Mouse (Mus musculus): ENCODE data around the gene Smu1. TPM values are rescaled to one million over a fixed set of nuclear protein-coding genes. Genes with fewer than 3 reads are reported as not detected.
A peak's percentile ranks its signal among the peaks of the same experiment; 100 is the strongest.

Gene Smu1
- polyA plus RNA-seq, 1 experiment from 2014 or later, result 46.9 TPM

- Histone ChIP-seq H3K27ac (peak within 1 kb of the TSS; percentile 91), H3K79me2 (ENCODE audit: inconsistent target) (peaks cover 43% of the 10 kb centered on the region), H3K4me3 (ENCODE audit: inconsistent target) (peak within 1 kb of the TSS; percentile 77), H3K36me3 (ENCODE audit: inconsistent target) (peaks cover 23% of the 10 kb centered on the region; the same call in 1 of the 2 replicates)
- WGBS (ENCODE audit: missing documents), result 2% methylated on average over 38 of the region's 54 CpGs
These were observed 35.6 kb downstream of the Smu1 start, which contains the start of gene Dnaja1 for GRCm38 (mm10) chr4:40722011-40722666. Gene Dnaja1 (plus strand): TSS chr4:40722150.

- H3K79me2 ChIP-seq (ENCODE audit: inconsistent target), result peaks cover 31% of the 10 kb centered on the region
- no peak overlapping the region; the same call in 1 of the 2 replicates for H3K4me3 ChIP-seq (ENCODE audit: inconsistent target)
- peak overlapping the region; percentile 91; the same call in 1 of the 2 replicates for H3K27ac ChIP-seq
- 36% methylated on average over 8 of the region's 8 CpGs for WGBS (ENCODE audit: missing documents)
- peaks cover 12% of the 10 kb centered on the region; the same call in 1 of the 2 replicates for H3K36me3 ChIP-seq (ENCODE audit: inconsistent target)
These were observed 36.8 kb downstream of the Smu1 start for GRCm38 (mm10) chr4:40720910-40721309.

DNA sequence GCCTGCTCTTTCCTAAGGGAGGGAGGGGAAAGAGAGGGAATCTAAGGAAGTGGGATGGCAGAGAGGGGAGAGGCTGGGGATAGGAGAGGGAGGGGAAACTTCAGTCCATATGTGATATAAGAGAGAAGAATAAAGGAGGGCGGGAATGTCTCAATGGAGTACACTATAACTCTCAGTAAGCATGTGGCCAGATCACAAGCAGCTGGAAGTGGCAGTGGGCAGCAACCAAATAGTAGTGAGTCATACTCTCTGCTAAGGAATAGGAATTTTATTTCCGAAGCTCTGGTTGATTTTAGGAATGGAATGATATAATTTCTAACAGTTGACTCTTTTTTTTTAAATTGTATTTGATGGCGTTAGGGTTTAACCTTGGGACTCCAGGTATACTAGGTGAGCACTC is 40.6 kb downstream of the Smu1 start:
- H3K36me3 ChIP-seq (ENCODE audit: inconsistent target), result no peaks in the 10 kb centered on the region
- WGBS (ENCODE audit: missing documents), result 100% methylated on average over 3 of the region's 3 CpGs
- no peak overlapping the region for H3K4me3 ChIP-seq (ENCODE audit: inconsistent target)
- H3K79me2 ChIP-seq (ENCODE audit: inconsistent target), result no peaks in the 10 kb centered on the region
- no peak overlapping the region for H3K27ac ChIP-seq

DNA sequence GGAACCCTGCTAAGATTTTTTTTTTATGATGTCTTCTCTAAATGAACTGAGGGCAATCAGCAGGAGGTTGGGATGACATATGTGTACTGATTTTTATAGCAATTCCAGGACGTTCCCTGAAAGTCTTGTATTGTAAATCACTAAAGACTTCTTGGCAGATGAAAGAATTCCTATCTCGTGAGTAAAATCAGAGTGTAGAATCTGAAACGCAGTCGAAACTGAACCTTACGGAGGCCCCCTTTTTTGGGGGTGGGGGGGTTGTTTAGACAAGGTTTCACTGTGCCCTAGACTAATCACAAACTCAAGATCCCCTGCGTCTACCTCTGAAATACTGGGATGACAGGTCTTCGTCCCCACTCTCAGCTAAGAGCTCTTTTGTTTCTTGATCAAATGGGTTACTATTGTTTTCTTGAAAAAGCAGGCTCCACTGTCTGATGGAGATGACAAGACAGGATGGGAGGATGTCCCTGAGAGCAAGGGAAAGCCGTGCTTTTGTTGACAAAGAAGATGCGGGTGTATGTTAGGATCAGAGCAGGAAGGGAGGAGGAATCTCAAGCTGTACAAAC is 53.9 kb downstream of the Smu1 start:
- H3K4me3 ChIP-seq (ENCODE audit: inconsistent target), result peak overlapping the region; percentile 75
- H3K27ac ChIP-seq, result peak overlapping the region; percentile 95
- WGBS (ENCODE audit: missing documents), result 49% methylated on average over 9 of the region's 9 CpGs
- H3K36me3 ChIP-seq (ENCODE audit: inconsistent target), result no peaks in the 10 kb centered on the region
- H3K79me2 ChIP-seq (ENCODE audit: inconsistent target), result peaks cover 27% of the 10 kb centered on the region

- H3K4me3 ChIP-seq (ENCODE audit: inconsistent target), result peak within 1 kb of the TSS; percentile 75
- H3K36me3 ChIP-seq (ENCODE audit: inconsistent target), result no peaks in the 10 kb centered on the region
- under 1% methylated on average over 42 of the region's 42 CpGs for WGBS (ENCODE audit: missing documents)
These were observed 54.7 kb downstream of the Smu1 start, which contains the start of gene Aptx for GRCm38 (mm10) chr4:40702797-40703709. Gene Aptx (minus strand): TSS chr4:40703194.

DNA sequence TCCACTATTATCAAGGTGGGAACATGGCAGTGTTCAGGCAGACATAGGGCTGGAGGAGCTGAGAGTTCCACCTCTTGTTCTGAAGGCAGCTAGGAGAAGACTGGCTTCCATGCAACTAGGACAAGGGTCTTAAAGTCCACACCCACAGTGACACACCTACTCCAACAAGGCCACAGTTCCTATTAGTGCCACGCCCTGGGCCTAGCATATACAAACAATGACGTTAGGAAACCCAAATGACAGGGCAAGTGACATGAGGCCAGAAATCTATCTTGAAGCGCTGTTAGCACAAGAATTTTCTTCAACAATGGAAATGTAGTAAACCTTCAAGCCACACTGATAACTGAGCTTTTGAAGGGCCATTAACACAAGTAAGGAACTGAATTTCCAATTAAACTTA is 55.9 kb downstream of the Smu1 start:
- peaks cover 27% of the 10 kb centered on the region for H3K79me2 ChIP-seq (ENCODE audit: inconsistent target)
- H3K4me3 ChIP-seq (ENCODE audit: inconsistent target), result peak overlapping the region; percentile 75
- WGBS (ENCODE audit: missing documents), result 92% methylated on average over 3 of the region's 3 CpGs
- H3K36me3 ChIP-seq (ENCODE audit: inconsistent target), result 0 out of 2 replicates have a peak, but pooled peaks cover 2% of the 10 kb centered on the region
- peak overlapping the region; percentile 95 for H3K27ac ChIP-seq

More at GRCm38 (mm10) chr4:40702797-40703709, 54.7 kb downstream of the Smu1 start, which contains the start of gene Aptx:
- Histone ChIP-seq H3K27ac (peak within 1 kb of the TSS; percentile 95), H3K79me2 (ENCODE audit: inconsistent target) (peaks cover 27% of the 10 kb centered on the region)

DNA sequence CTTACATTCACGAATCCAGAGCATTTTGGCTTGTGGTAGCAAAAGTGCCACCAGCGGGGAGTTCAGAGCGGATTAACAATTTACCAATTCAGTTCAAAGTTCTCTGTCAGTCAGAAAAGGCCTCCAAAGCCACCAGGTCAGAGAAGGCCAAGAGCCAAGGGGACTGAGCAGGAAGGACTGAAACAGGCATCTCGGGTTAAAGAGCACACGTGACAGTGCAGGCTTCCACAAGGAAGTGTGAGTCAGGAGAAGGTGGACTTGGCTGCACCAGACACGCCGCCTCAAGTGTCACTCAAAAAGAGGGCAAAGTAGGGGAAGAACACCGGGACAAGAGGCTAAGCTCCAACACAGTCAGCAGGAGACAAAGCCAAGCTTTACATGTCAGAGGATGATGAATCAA is 57.5 kb downstream of the Smu1 start:
- Histone ChIP-seq H3K27ac (peak overlapping the region; percentile 36), H3K79me2 (ENCODE audit: inconsistent target) (peaks cover 27% of the 10 kb centered on the region), H3K36me3 (ENCODE audit: inconsistent target) (peaks cover 15% of the 10 kb centered on the region; the same call in 1 of the 2 replicates), H3K4me3 (ENCODE audit: inconsistent target) (no peak overlapping the region)
- 61% methylated on average over 7 of the region's 8 CpGs for WGBS (ENCODE audit: missing documents)

GRCm38 (mm10) chr4:40697059-40697458 is 60.7 kb downstream of the Smu1 start:
- WGBS (ENCODE audit: missing documents), result 73% methylated on average over 7 of the region's 7 CpGs
- Histone ChIP-seq H3K27ac (no peak overlapping the region), H3K36me3 (ENCODE audit: inconsistent target) (peaks cover 44% of the 10 kb centered on the region), H3K79me2 (ENCODE audit: inconsistent target) (peaks cover 23% of the 10 kb centered on the region), H3K4me3 (ENCODE audit: inconsistent target) (no peak overlapping the region)

DNA sequence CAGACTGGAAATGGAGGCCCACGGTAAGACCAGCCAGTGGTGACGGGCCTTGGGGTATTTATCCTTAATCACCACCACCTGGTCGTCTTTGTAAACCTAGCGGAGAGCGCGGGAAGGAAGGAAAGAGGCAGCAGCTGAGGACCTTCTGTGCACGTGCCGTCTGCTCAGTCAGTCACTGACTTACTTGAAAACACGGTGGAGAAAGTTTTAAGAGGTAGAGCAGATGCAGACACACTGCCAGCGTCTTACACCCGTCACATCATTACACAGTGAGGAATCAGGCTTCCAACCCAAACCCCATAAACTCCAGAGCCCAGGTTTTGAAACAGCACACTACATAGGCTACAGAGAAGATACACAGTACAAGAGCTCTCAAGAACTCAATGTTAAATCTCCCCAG is 66.6 kb downstream of the Smu1 start:
- Histone ChIP-seq H3K36me3 (ENCODE audit: inconsistent target) (peaks cover 74% of the 10 kb centered on the region), H3K79me2 (ENCODE audit: inconsistent target) (no peaks in the 10 kb centered on the region), H3K4me3 (ENCODE audit: inconsistent target) (no peak overlapping the region), H3K27ac (no peak overlapping the region)
- WGBS (ENCODE audit: missing documents), result 97% methylated on average over 11 of the region's 11 CpGs

Other genes with a start within 250 kb of the Smu1 start
- 10.8 to 17.2 TPM (median 13.9 TPM) in 3 replicates for gene Aptx, start 54.7 kb downstream of the Smu1 start, polyA plus RNA-seq (2018)
- gene Dnaja1, start 35.8 kb downstream of the Smu1 start, polyA plus RNA-seq (2018), result 166 to 355 TPM (median 180 TPM) in 3 replicates
- 54.5 to 89.1 TPM (median 55.9 TPM) in 3 replicates for gene B4galt1, start 96.1 kb upstream of the Smu1 start, polyA plus RNA-seq (2018)
- gene Spink4, start 162.1 kb upstream of the Smu1 start, polyA plus RNA-seq (2018), result not detected in 3 replicates
- gene Bag1, start 190.4 kb upstream of the Smu1 start, polyA plus RNA-seq (2018), result 163 to 229 TPM (median 217 TPM) in 3 replicates
- 121 to 130 TPM (median 127 TPM) in 3 replicates for gene Chmp5, start 190.5 kb upstream of the Smu1 start, polyA plus RNA-seq (2018)
- 29.4 to 34.2 TPM (median 32.2 TPM) in 3 replicates for gene Nfx1, start 213.0 kb upstream of the Smu1 start, polyA plus RNA-seq (2018)